Mouse (Mus musculus) embryo, embryonic 9.5 days (tissue): Measurements from ENCODE around the gene Htr1f.
A peak's percentile ranks its signal among the peaks of the same experiment; 100 is the strongest.
"Not testable (repeated sequence)": the region's sequence is repeated elsewhere in the genome, so short reads cannot be mapped to it uniquely, and the experiment has no call there.

ENCODE experiments used
- DNase-seq: peaks from one replicate; pipeline ENCODE4 v3.0.0-alpha.2; 2017; ENCODE audit errors: extremely low spot score

Htr1f gene

DNA sequence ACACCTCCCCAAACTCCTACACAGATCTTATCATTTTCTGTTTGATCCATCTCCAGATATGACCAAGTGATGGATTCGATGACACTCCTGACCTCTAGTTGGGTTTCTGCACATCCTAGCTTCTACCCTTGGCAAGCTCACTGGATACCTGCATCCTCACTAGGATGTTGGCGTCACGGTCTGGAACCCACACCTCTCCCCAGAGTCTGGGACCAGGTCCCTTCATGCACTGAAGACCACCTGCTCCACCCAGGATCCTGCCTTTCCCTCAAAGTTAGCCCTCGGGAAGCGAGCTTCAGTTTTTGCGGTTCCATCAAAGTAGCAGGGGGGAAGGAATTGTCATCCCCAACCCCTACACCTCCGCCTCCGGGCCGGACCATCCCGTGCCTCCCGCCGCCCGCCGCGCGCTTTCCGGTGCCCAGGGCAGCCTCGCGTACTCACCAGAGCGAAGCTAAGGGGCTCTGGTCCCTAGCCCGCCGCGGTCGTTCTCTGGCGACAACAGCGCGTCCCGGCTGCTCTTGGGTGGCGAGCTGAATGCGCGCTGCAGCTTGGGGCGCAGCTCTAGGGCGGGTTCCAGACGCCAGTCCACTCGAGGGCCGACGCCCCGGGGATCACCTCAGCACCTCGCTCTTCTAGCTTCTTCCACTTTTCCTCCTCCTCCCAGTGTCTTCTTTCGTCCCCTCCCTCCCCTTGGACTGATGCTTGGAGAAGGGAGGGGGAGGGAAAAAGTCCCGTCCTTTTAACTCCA, at the start of gene Htr1f:
Htr1f (minus strand) TSS at position 671 of the 748 bp plus-strand sequence.
- peak; percentile 48 for DNase-seq

DNA sequence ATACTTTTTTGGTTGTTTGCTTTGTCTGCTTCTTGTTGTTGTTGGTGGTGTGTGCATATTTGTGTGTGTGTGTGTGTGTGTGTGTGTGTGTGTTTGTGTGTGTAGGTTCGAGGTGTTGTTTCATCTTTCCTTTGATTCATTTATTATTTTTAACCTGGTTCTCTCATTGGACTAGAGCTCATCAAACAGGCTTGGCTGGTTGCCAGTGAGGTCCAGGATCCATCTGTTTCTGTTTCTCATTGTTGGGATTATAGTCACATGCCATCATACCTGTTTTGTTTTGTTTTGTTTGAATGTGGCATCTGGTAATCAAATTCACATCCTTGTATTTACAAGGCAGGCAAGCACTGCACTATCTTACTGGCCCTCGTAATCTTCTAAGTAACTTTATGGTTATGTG, 34.1 kb upstream of the Htr1f start:
- DNase-seq, result no peak

DNA sequence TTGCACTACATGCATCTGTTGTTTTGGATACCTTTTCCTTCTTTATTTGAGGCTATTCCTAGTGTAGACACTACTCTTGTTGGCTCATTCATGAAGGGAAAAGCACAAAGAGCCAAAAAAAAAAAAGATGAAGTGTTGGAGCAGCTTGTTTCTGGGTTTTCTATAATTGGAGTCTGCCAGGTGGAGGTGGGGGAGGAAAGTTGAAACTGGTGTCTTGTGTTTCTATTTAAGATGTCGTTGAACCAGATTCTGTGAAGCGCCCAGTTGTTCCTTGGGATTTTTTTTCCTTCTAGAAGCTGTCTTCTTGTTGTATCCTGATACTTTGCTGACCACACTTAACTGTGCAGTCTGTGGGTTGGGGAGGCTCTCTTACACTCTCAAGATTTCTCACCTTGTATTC, 23.7 kb upstream of the Htr1f start:
- DNase-seq, result no peak

DNA sequence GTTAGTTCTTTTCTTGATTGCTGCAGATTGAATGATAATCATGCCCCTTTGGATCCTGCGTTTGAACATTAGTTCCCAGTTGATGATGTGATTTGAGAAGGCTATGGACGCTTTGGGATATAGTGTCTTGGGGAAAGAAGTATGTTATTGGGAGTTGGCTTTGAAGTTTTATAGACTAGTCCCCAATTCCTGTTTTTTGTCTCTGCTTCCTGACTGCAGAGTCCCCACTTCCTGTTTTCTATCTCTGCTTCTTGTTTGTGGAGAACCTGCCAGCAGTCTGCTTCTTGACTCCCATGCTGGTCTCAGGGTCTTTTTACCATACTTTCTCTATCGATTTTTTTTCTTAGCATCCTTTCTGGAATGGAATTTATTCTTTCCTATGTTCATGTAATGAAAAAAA, 22.2 kb upstream of the Htr1f start:
- no peak for DNase-seq

DNA sequence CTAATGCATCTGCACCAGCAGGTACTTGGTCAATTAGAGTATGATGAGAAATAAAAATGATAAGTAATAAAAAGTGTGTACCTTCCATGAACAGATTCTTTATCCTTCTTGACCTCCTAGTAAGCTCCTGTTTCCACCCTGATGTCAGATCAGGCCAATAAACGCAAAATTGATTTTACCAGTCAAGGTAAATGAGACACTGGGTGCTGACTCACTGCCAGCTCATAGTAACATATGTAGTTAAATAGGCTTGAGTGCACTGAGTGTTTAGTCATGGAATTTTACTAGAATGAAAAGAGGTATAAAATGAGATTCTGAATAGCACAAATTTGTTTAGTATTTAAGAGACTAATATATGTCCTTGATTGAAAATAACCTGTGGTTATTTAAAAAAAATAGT, 6.6 kb upstream of the Htr1f start:
- DNase-seq, result no peak

DNA sequence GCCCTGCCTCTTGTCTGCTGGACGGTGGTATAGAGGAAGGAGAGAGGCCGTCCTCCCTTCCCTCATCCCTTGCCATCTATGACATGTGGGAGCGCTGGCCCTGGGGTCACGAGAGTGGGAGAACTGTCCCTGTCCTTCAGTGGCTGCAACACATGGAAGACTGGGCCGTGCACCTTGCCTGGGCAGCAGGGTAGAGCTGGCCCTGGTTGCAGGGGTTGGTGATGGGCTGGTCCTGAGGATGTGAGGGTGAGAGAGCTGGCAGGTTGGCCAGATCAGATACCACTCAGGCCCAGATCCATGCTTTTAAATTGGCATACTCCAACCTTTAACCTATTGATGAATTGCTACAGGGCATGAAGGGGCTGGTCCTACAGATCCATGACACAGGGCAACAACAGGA, 12.1 kb downstream of the Htr1f start:
- DNase-seq, result no peak

DNA sequence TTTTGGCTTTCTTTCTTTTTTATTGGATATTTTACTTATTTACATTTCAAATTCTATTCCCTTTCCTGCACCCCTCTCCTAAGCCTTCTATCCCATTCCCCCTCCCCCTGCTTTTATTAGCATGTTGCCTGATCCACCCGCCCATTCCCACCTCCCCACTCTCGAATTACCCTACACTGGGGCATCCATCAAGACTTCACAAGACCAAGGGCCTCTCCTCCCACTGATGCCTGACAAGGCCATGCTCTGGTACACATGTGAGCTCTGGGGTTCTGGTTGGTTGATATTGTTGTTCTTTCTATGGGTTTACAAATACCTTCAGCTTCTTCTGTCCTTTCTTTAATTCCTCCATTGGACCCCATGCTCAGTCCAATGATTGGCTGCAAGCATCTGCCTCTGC, 22.2 kb downstream of the Htr1f start:
- no peak for DNase-seq

DNA sequence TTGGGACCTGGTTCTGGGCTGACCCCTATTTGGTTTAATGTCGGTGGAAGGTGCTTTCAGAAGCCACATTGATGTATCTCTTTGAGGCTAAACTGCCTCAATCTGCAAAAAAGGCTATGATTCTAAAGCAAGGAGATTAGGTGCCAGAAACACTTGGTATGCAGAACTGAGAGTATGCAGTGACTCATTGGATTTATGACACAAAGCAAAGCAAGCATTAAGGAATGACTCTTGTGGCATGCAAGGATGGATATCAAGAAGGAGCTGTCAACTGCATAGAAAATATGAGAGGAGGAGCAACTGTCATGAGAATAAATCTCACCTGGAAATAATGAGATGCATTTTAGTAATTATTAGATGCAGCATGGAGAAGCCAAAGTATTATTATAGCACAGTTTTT, 35.8 kb downstream of the Htr1f start:
- DNase-seq, result no peak

DNA sequence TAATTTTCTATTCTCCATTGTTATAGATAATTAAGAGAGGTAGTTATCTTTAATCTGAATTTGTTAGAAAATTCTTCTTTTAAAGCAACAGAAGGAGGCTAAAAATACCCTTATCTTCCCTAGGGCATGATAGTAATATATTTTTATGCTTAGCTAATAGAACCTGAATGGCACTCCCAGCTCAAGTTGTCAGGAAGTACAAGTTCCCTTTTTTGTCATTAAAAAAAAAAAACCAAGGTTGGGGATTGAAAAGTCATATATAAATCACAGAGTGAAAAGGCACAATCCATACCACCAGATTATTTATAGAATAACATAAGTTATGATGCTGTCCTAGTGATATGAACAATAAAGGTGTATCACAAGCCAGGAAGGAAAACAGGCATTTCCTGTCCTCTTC, 39.4 kb downstream of the Htr1f start:
- no peak for DNase-seq

DNA sequence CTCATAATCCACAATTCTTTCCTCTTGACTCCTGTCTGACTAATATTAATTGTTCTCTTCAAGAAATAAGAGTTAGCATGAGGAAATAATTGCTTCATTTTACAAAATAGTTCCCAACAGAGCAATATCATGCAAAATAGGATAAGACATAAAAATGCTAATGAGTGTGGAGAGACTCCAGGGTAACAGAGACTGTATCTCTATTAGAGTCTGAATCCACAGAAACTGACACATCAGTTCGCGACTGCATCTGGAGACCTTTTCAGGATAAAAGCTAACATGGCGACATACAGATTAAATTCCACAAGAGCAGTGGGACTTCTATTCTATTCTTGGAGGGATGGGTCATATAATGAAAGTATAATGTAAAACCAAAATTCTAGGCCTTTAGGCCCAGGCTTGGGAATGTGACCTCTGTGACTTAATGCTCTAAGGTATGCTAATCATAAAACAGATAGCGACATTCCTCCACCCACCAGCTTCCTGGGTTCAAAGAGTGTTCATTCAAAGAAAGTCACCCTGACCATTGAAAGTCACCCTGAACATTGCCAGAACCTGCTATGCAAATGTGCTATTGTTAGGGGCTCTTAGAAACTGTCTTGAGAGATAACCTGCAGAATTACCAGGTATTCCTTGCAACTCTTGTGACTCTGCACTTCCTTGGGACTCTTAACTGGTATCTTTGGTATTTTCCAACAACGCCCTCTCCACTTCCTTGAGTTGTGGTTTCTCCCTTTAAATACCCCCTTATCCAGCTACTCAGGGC, 67.8 kb downstream of the Htr1f start:
- not testable (repeated sequence) for DNase-seq

DNA sequence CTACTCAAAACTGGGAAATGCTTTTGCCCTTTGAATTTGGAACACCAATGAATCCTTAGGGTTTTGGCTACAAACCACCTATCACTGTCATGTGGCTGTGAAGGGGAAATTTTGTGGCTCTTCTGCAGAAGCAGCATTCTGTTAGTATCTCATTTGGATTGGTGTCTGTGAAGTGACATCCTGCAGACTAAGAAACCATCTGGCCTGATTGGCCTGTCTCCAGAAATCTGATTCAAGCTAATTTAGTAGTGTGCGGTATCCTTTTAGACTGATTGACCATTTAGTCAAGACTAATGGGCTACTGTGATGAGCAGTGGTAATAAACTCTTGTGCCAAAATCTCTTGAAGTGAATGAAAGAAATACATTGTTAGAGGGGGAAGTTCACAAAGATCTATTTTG, 76.0 kb downstream of the Htr1f start:
- no peak for DNase-seq

DNA sequence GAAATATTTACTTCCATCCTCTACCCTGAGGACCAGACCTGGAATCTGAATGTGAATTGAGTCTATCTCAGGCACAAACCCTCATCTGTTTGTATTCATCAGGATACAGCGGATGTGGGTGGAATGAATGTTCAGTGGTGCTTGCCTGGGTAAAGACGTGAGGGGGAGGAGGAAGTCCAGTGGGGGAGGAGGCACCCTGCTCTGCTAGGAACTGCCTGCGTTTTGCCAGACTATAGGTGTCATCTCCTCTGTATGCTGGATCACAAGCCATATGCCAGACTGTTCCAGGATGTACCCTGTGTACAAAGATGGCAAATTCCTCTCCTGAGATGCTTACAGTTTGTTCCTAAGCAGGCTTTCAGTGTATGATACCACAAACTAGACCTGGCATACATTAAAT, 83.3 kb downstream of the Htr1f start:
- DNase-seq, result no peak

DNA sequence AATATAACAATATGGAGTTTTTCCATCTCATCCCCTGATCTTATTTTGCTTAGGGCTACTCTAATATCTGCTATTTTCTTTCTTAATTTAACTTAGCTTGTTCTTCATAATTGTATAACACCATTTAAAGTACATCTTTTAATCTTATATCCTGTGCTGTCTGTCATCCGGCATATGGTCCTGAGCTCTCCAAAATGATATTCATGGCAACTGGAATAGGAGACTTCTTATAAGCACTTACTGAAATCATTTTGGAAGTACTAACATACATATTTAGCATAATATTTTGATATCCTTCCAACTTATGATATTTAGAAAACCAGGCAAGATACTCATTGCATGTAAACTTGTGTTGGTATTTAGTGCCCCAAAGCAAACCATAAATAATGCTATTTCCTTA, 86.9 kb downstream of the Htr1f start:
- no peak for DNase-seq

DNA sequence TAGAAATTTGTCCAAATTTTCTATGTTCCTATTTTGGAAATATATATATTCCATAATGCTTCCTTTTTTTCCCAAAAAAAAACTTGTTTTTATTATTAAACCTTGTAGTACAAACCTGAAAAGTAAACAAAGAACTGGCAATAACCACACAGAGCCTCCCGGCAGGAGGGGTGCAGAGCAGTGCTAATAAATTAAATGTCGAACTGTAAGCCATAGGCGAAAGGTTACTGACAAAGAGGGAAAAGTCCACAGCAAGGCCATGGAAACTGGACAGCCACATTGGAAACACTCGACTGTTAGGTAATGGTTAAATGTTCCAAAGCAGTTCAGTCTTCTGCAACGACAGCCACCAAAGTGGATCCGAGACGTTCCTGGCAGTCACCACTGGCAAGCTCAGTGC, 87.5 kb downstream of the Htr1f start:
- no peak for DNase-seq

DNA sequence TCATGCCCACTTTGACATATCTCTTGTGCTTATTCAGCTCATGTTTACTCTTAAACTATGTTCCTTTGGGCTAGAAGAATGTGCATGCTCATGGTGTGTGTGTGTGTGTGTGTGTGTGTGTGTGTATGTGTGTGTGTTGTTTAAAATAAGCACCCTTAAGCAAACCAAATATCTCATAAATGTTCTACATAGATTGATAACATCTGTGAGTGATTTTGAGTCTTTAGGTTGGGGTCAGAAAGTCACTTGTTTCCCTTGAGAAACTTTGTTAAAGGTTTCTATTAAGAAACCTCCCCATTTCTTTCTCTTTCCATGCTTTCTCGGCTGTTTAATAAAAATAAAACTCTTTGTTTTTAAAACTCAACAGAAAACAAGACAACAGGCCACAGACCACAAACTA, 88.1 kb downstream of the Htr1f start:
- DNase-seq, result no peak

DNA sequence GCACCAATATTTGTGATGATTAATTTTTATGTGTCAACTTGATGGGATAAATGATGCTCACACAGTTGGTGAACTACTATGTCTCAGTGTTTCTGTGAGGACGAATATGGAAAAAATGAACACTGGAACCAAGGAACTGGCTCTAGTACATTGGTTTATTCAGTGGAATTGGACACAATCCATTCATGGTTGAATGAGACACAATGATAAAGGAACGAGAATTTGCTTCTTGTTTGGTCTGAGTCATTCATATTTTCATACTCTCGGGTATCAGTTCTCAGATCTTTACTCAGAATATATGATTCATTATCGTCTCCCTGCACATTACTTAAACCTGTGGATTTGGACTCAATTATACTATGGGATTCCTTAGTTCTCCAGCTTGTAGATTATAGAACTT, 90.4 kb downstream of the Htr1f start:
- no peak for DNase-seq

DNA sequence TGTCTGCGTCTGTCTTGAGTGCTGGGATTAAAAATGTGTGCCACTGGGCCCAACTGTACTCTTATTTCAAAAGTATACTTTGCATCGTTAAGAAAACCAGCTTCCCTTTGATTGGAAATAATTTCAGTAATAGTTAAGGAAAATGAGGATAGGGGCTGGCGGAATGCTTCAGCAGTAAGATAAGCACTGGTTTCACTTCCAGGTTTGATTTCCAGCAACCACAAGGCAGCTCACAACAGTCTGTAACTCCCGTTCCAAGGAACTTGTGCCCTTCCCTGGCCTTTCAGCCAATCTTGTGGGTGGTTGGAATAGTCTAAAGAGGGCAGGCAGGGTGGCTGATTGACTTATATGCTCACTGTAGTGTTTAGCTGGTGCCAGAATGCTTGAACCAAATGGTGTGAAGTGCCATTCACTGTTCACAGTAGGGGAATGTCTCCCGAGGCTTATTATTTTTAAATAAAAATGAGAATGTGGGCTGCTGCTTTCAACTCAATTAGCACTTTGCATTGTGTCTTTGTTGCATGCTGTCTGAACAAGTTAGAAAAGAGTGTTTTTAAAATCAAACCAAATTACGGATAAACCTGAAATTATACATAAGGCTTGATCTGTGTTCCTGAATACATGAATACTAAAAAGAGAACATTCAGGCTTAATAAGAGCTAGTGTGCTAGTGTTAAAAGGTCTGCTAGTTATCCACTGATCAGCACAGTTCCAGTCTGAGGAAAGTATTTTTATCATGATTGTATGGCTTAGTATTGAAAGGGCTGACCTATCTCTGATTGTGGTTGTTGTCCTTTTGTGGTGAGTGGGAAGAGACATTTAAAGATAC, 103.4 kb downstream of the Htr1f start:
- no peak for DNase-seq

DNA sequence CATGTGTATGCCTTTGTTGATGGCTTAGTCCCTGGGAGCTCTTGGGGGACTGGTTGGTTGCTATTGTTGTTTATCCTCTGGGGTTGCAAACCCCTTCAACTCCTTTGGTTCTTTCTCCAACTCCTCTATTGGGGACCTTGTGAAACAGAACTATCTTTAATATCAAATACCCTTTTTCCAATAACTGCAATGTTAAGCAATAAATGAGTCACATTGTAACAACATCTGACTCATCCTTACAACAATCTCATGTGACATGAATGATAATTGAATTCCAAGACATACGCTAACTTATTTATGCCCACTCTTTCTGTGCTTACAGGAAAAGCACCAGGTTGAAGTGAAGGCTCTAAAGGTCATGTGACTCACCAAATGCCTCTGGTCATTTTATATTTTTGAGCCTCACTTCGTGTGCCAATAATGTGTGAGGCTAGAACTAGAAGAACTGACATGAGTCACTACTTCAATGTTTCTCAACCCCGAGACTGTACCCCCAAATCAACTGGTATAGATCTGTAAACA, 116.3 kb downstream of the Htr1f start:
- no peak for DNase-seq

DNA sequence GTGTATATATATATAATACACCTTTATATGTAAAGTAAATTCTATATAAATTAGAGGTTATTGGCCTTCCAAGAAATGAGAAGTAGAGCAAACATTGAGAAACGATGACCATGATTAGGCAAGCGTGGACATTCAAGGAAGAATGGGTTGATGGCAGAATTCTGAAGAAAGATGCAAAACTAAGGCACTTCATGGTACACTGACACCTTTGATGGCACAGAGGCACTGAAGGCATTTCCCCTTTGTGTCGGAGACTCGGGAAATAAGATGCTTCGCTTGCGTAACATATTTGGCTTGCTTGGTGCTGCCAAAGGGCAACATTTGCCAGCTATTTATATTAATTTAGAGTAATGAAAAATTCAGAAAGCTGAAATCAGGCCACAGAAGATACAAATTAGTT, 118.1 kb downstream of the Htr1f start:
- DNase-seq, result no peak

DNA sequence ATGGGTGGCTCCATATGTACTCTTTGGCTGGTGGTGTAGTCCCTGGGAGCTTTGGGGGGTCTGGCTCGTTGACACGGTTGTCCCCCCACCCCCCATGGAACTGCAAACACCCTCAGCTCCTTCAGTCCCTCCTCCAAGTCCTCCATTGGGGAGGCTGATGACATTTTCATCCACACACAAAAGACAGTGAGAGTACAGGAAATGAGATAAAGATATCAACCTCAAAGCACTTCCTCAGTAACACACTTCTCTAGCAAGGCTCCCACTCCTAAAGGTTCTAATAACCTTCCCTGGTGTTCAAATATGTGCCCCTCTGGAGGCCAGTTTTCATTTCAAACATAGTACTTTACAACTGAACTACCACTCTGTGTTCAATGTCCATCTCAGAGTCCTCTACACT, 118.6 kb downstream of the Htr1f start:
- no peak for DNase-seq

DNA sequence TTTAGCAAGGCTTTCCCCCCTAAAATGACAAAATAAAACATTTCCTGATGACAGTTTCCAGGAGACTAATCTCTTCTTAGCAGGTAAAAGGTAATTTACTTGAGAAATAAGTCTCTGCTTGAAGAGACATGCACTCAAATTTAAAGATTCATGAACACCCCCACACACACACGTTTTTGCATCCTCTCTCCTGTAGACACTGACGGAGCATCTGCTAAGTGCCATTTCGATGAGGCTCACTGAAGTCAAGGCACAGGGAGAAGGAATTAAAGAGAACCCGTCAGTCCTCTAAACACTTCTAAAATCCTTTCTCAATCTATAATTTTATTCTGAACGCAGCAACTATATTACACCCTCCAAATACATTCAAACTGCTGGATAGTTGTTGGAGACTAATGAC, 131.0 kb downstream of the Htr1f start:
- no peak for DNase-seq

DNA sequence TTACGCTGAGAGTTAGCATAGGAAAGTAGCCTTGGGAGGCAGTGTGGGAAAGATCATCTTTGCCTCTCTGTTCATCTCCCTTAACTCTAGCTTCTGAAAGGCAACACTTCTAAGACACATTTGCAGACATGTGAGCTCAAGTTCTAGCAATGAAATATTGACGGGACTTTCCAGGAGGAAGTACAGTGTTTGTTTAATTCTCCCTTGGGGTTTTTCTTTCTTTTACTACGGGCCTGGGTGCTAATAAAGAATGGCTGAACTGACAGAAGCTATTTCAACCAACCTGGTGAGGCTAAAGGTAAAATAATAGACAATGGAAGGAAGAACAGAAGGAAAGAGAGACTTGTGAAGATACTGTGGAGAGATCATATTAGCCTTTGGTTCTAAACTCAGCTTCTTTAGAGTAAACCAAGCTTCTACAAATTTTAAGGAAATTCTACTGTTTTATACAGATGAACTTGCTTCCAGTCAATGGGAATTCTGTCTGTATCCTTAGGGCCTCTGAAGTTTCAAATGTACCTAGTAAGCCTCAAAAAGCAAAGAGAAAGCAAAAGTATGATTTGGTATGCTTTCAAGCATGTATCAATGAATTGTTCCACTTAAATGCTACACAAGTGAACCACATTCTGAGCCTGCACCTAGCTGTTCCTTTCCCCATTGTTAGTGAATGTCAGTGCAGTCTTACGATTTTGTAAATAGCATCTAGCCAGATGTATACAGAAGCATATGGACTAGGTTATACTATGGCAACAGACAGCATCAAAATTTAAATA, 131.9 kb downstream of the Htr1f start:
- DNase-seq, result no peak
